Mouse (Mus musculus): ENCODE data around the gene Rusc1.

DNA sequence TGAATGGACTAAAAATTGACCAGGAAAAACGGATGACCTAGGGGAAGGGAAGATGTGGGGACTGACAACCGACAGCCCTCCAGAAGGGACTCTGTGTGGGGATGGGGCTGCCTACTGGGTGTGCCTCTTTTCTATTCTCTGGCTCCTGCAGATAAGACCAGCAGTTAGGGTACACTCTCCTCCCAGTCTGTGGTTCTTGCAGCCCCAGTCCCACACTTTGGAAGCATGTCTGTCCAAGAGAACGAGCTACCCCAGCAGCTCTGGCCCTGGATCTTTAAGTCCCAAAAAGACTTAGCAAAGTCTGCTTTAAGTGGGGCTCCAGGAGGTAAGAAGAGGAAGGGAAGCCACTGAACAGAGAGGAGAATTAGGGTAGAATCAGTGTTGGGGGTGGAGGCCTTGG, 42.8 kb upstream of the Rusc1 start, which contains the start of gene Pklr:
- TF ChIP-seq E2F4 (IDR thresholded peaks at IDR 0.05; ENCODE audit: insufficient read depth) (no peak), TCF12 (IDR thresholded peaks at IDR 0.05; ENCODE audit: insufficient read depth, poor library complexity, severe bottlenecking) (no peak)
